Mouse (Mus musculus) megakaryocyte progenitor cell, adult 5-6 weeks (primary cell): Measurements from ENCODE around the gene Snapc4. TPM values are rescaled to one million over a fixed set of nuclear protein-coding genes. Genes with fewer than 3 reads are reported as not detected.

Experiments used
- ATAC-seq: replicated peaks from 2 replicates; pipeline ENCODE4 v1.8.0; 2016; ENCODE audit warnings: mild to moderate bottlenecking, moderate TSS enrichment, inconsistent platforms; ENCODE audit not compliant: poor library complexity
- total RNA-seq, 2 experiments: library from RNA; stranded (forward) in 1 of 2; stranded (reverse) in 1 of 2; fragments of 157-497, 149-512 nt in 1 of 2; fragments of 200-1000 nt in 1 of 2; gene quantifications; 2 replicates each; pipeline versions ENCODE4 v1.2.3 to v1.2.4; 2015 to 2017

Gene Snapc4
- total RNA-seq (2015) = 15.6 and 23.2 TPM in 2 replicates
- total RNA-seq (2017) = 35.6 and 41.8 TPM in 2 replicates

DNA sequence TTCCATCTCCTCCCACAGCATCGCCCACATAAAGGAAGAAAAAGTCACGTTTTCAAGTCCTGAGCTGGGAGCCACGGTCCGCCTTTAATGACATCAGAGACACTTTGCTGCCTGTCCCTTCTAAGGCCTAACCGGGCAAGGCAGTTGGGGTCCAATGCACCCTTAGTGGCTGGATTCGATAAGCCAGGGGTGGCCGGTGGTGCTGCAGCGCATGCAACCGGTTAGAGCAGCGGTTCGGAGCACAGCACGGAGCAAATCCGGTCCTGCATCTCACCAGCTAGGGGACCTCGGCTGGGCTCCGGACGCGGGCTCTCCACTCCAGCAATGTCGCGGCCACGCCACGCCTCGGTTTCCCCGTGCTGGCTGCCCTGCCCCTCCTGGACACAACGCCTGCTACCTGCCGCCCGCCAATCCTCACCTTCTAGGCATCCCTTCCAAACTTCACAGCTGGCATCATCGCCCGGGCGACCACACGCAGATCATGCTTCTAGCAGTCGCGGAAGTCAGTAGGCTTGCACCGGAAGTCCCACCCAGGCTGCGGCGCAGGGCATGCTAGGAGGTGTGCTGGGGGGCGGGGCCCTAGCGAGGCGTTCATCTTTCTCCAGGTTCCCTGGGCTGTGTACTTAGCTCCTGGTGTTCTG is at the start of gene Snapc4:
TSS of gene Snapc4 (minus strand) at position 523 of the 641 bp plus-strand sequence.
- peak; percentile 99 for ATAC-seq

DNA sequence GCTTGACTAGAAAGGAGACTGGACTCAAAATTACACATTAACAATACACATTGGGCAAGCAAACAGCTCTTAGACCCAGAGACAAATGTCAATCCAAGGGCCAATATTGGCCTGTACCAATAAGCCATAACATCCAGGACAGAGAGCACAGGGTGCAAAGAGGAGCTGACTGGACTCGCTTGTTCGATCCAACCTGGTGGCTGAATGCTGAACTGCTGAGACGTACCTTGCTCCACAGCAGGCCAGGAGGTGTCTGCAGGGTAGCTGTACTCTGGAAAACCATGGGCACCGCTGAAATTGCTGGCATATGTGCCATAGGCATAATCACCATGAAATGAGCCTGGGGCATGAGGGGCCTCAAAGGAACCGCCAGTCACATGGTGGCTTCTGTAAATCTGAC is 49.4 kb upstream of the Snapc4 start:
- no peak for ATAC-seq

DNA sequence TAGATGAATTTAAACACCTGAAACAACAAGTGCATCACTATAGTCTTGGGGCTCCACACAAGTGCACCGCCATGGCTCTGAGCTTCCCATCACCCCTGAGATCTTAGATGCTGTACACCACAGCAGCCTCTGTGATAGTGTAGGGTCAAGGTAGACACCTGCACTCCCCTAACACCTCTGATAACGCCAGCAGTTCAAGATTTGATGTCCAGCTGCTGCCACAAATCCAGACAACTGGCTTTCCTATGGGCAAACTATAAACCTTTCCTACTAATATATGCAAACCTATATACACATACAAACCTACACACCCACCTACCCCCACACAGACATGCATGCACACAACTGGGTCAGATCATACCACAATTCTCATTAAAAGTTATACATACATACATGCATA is 44.1 kb upstream of the Snapc4 start:
- ATAC-seq = no peak

DNA sequence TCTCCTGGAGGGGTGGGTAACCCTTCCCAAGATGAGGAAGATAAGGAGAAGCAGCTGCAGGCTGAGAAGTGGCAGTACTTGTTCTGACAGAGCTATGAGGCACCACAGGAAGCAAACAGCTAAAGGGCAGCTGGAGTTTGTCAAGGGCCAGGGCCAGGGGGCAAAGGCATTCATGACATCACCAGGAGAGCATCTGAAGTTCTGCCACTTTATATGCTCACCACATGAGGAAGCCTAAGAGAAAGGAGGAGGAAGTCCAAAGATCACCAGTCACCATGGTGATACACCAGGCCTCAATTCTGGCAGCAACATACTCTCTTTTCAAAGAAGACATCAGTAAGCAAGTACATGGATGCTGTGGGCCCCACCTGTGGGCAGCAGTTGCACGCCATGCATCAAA is 42.6 kb upstream of the Snapc4 start:
- no peak for ATAC-seq

DNA sequence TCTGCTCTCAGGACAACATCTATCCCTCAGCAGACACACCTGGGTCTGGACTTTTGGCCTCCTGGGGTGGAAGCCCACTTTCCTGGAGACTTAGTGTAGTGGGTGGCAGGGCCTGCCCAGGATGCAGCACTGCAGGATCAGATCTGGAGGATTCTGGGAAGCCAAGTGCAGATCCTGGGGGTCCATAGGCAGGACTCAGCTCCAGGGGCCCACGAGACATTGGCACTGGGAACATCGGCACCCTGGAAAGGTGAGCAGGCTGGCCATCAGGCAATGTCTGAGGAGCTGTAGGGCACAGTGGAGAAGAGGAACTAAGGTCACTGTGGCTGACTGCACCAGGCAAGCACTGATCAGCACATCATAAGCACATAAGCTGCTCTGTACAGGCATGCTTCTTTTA is 41.5 kb upstream of the Snapc4 start:
- ATAC-seq = no peak

DNA sequence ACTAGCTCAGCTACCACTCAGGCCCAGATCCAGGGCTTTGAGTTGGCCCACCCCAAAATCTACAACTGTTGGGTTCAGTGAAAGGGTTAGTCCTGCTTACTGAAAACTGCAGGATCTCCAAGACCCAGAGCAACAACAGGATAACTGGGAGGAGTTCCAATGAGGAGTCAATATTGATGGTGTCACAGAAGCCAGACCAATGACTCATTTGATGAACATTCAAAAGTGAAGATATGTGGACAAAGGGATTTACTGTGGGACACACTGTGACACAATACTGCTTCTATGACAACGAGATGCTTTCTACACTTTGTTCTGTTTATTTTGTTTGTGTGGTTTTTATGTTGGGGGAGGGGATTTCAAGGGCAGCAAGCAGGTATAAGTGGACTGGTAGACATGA is 37.7 kb upstream of the Snapc4 start:
- no peak for ATAC-seq

DNA sequence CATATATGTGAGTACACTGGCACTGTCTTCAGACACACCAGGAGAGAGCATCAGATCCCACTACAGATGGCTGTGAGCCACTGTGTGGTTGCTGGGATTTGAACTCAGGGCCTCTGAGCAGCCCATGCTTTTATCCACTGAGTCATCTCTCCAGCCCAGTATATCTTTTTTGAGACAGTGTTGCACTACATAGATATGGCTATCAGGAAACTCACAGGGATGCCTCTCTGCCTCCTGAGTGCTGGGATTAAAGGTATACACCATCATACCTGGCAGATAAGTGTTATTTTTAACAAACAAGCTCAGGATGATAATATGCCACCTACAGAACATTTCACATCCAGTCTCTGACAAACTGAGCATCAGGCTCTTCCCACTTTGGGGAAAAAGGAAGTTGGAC is 36.6 kb upstream of the Snapc4 start:
- no peak for ATAC-seq

DNA sequence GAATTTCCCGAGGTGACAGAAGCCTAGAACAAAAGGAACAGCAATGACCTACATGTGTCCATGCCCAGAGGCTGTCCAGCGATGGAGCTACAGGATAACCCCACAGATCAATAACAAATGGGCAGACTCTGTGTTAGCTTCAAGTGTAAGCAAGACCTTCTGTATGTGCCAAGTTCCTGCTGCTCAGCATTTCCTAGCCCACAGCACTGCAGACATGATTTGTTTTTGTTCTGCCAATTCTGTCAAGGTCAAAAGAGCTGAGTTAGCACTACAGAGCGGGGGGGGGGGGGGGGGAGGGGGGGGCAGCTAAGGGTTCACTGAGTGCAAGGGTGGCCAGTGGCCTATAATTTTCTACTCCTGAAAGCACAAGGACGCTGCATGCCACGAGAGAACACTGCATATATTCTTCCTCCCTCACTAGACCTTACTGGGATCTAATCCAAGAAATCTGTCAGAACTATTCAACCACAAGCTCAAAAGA is 30.5 kb upstream of the Snapc4 start:
- no peak for ATAC-seq

DNA sequence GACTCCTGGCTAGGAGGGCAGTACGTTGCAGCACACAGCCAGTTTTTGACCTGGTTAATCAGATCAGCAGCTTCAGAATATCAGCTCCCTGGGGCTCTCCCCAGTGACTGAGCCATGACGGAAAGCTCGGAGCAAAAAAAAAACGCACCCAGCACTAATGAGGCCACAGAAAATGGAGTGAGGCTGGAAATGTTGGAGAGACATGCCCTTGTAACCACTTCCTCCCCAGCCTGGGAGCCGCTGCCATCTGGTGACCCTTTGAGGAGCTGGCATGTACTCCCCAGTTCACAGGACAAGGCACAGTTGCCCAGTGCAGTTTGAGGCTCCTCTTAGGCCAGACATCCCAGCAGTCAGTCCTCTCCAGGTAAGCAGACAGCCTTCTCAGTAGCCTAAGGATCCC is 29.6 kb upstream of the Snapc4 start:
- ATAC-seq = no peak

DNA sequence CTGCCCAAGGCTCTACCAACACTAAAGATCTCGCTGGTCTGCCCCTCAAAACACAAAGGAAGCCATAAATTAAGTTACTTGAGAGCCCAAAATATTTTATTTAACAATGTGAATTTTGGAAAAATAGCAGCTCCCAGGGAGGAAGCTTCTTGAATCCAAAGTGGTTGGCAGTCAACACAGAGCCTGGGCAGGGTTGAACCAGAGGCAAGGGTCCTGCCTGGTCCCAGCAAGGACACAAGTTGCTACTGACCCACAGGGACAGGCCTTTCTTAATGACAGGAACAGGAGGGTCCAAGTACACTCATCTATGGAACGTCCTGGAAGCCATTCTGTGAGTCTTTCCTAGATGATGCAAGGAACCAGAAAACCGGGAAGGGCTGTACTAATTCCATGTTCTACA is 28.9 kb upstream of the Snapc4 start:
- ATAC-seq = no peak

DNA sequence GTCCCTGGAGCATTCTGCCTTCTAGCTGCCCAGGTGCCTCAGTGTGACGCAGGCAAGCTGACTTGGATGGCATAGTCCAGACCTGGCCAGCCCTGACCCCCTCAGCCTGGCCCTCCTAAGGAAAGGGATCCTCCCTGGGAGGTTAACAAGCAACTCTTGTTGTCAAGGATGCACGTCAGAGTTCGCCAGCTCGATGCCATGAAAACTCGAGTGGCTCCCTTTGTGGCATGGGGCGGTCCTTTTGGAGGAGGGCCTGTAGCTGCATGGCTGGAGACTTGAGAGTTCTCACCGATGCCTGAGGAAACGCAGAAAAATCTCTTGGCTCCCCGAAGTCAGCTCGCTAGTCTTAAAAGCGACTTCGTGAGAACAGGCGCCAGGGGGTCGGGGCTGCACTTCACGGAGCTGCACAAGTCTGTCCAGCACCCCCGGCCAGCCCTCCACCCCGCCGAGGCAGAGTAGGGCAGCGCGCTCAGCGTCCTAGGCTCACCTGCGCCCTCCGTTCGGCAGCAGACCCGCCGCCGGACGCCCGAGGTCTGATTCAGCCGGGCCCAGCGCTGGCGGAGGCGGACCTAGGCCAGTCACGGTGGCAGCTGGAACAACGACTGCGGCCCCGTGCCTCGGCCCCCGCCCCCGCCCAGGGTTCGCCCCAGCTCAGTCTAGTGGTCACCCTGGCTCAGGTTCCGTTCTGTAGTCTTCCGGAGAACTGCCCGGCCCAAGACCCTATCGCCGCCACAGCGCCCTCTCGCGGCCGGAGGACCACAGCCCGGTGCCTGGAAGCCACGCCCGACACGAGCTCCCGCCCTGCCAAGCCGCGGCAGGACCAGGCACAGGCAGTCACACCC is 28.3 kb upstream of the Snapc4 start, which contains the start of gene Inpp5e:
TSS of gene Inpp5e (minus strand) at position 689 of the 842 bp plus-strand sequence.
- peak; percentile 98 for ATAC-seq

DNA sequence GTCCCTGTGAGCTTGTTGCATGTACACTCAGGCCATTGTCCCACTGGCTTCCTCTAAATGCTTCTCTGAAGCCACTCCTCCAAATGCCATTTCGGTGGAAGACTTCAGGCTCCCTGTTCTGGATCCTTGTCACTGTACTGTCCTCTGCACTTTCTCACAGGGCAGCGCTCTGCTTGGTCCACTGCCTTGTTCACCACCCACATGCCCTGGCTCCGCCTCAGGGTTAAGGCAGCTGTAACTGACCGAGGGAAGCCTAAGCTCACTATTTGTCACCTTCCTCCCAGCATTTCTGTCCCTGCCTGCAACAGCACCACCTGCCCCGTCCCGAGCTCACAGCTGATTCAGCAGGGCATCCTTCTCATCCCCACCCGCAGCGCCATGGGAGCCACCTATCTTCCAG is 22.9 kb upstream of the Snapc4 start:
- ATAC-seq = no peak

DNA sequence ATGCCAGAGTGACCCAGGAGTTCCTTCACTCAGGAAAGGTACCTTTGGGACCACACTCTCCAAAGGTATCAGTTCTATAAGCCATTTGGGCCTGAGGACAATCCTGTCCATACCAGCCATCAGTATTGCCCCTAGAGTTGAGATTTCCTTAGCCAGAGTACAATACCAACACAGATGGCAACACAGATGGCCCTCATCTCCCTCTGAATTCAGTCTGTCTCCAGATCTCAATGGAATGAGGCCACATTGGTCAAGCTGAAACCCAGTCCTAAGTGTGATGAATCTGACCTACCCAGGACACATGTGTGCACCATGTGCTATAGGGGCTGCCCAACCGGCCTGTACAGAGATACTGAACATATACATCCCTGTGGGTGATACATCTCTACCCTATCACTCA is 21.8 kb upstream of the Snapc4 start:
- ATAC-seq = no peak

DNA sequence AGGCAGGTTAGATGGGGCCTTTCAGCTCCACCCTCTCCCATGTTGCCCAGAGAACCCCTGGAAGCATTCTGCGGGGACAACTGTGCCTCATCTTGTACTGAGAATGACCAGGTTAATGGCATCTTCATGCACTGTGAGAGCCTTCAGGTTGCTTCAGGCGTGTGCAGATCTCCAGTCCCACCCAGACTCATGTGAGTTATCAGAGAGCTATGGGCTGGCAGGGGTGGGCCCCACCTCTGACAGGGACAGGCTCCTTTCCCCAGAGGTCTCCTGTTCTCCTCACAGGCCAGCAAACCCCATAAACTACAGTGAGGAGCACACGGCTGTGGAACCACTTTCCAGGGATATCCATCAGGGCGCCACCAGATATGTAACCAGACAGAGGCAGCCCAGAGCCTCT is 20.6 kb upstream of the Snapc4 start:
- no peak for ATAC-seq

DNA sequence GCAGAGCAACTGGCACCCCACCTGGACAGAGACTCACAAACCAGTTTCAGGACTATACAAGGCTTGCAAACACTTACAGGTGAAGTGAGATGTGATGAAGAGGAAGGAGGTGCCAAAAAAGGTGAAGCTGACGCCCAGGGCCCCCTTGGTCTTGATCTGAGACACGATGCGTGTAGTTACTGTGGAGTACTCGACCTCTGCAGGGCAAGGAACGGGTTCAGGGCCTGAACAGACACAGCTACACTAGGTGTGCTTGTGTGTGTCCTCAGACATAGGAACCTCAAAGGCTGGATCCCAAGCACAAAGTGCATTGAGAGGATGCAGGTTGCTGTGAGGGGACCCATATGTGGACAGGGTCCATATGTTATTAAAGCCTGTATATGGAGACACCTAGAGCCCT is 19.8 kb upstream of the Snapc4 start:
- ATAC-seq = no peak

DNA sequence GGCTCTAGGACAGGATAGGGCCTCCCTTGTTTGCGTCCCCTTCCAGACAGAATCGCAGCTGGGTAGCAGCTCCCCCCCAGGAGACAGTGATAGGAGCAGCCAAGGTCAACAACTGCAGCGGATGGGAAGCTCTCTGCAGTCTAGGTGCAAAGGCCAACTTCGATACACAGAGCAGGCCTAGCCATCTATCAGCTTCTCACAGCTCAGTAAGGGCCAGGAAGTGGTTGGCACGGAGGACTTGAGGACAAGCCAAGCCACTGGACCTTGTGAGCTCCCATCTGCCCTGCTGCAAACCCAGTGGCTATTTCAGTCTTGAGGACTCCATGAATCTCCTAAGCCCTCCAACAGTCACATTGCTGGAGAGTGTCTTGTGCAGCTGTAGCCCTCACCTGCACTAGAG is 19.2 kb upstream of the Snapc4 start:
- ATAC-seq = no peak

DNA sequence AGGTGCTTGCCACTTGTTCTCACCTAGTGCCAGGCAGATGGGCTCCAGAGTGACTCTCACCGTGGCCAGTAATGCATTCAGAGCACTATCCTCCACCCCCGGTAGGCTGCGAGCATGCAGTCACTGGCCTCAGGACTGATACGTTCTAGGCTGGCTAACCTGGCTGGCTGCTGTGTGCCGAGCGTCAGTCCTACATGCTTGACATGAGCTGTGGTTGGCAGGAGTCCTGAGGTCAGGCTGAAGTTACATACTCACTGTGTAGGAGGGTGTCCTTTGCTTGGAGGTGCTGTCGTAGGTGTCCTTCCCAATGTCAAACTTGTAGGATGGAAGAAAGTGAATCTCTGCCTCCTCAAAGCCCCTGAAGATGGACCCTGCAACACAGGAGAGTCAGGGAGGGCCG is 18.5 kb upstream of the Snapc4 start:
- ATAC-seq = no peak

DNA sequence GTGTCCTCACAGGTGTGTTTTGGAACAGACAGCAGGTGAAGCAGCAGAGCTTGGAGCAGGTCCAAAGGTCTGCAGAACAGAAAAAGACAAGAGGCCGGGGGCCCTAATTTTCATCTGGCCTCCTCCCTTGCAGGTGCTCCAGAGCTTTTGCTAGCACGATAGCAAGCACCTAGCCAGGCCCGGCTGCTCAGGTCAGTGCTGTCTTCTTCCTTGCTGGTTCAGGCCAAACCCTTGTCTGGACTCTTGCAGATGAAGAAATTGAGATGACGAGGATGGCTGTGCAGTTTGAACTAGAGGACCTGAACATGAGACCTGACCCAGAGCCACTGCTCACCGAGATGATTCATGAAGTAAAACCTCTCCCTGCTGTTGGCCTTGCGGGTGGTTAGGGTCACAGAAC is 11.2 kb upstream of the Snapc4 start:
- ATAC-seq = no peak

DNA sequence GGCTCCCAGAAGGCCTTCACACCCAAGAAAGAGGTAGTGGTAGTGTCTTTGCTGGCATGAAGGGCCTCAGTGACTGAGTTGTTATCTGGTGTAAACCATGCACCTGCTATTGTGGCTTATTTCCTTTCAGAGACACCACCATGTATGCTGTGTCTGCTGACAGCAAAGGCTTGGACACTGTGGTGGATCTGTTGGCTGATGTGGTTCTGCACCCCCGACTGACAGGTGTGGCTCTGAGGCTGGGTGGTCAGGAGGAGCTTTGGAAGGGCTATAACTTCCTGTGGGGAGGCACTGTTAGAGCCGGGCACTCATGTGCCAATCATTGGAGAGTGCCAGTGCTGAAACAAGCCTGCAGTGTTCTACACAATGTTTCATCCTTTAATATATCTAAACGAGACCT is 10.5 kb upstream of the Snapc4 start:
- ATAC-seq = no peak

DNA sequence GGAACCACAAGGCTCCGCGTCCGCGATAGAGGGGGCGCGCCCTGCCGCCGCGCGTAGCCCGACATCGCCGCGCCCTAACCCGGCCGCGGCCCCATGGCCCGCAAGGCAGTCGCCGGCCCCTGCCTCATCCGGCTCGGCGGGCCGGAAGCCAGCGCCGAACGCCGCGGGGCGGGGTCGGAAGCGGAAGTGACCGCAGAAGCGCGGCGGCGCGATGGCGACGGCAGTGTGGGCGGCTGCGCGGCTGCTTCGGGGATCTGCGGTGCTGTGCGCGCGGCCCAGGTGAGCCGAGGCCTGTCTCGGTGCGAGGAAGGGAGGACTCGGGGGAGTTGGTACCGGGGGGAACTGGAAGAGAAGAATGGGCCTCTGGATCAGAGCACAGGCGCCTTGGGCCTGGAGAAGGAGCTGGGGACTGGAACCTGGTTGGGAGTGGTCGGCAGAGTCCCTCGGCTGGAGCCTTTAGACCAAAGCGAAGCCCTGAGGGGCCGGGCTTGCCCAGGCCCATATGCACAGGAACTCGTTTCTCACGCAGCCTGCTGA is 8.8 kb upstream of the Snapc4 start, which contains the start of the genes Entr1 and Pmpca:
TSS of gene Entr1 (minus strand) at position 163 of the 537 bp plus-strand sequence.
TSS of gene Pmpca (plus strand) at position 186 of the 537 bp plus-strand sequence.
- peak; percentile 93 for ATAC-seq

DNA sequence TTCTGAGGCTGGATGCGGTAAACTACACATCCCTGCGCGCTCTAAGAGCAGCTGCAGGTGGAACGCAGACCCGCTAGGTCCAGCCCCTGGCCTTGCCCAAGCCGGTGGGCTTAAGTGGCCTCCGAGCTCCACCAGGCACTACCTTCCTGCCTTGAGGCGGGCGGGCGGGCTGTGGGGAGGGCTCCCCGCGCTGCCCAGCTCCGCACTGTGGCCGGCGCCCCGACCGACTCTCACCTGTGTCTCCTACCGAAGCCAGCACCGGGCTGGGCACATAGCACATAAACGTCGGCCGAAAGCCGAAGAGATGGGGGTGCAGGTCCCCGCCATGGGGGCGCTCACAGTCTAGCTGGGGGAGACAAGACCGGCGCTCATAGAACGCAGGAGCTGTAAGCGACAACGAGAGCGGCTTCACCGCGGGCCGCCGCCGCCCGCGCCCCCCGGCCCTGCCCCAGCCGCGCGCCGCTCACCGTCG is 8.3 kb upstream of the Snapc4 start:
- ATAC-seq = no peak

DNA sequence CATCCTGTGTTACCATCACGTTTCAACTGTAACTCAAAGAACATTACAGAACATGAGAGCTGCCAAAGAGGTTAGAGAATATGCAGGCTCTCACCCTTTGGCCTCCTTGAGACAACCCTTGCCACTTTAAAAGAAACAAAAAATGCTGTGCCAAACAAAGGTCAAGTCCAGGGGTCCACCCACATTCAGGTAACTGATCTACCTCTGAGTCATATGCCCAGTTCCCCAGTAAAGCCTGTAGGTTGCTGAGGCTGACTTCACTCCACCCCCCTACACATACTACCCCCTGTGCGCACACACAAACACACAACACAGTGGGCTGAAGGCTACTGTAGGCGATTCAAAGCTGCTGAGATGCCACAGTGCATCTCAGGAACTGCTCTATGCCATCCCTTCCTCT is 7.3 kb upstream of the Snapc4 start:
- ATAC-seq = no peak
